Mouse (Mus musculus): ENCODE results near the gene Zfp120. TPM values are rescaled to one million over a fixed set of nuclear protein-coding genes. Genes with fewer than 3 reads are reported as not detected.

The Zfp120 gene
- polyA plus RNA-seq, 1 experiment from 2014 or later = 7.2 TPM

Other genes with a start within 250 kb of the Zfp120 start
- gene Gm10770, start 43.0 kb upstream of the Zfp120 start, polyA plus RNA-seq (2015; fragmentation: Nextera tagmentation; extraction: Ambion mirVana) = not detected in 2 replicates
- gene Gm14139, start 45.0 kb upstream of the Zfp120 start, polyA plus RNA-seq (2015; fragmentation: Nextera tagmentation; extraction: Ambion mirVana) = not detected in 2 replicates
- gene Zfp937, start 81.4 kb upstream of the Zfp120 start, polyA plus RNA-seq (2015; fragmentation: Nextera tagmentation; extraction: Ambion mirVana) = 10.0 and 11.3 TPM in 2 replicates
- 6.4 and 7.4 TPM in 2 replicates for gene Gm21994, start 118.9 kb upstream of the Zfp120 start, polyA plus RNA-seq (2015; fragmentation: Nextera tagmentation; extraction: Ambion mirVana)
- 0.09 TPM in 1 of 2 replicates, not detected in the other for gene Gm14124, start 120.8 kb upstream of the Zfp120 start, polyA plus RNA-seq (2015; fragmentation: Nextera tagmentation; extraction: Ambion mirVana)
- gene Gm10130, start 187.0 kb upstream of the Zfp120 start, polyA plus RNA-seq (2015; fragmentation: Nextera tagmentation; extraction: Ambion mirVana) = 4.0 and 4.7 TPM in 2 replicates
- 9.4 and 11.7 TPM in 2 replicates for gene 3300002I08Rik, start 226.1 kb upstream of the Zfp120 start, polyA plus RNA-seq (2015; fragmentation: Nextera tagmentation; extraction: Ambion mirVana)